Mouse (Mus musculus) urinary bladder, postnatal 25 days (tissue): ENCODE results near the gene Tmem222.

Experiments used
- DNase-seq: peaks from one replicate; pipeline ENCODE4 v3.0.0; 2022; ENCODE audit warnings: low spot score

The Tmem222 gene

DNA sequence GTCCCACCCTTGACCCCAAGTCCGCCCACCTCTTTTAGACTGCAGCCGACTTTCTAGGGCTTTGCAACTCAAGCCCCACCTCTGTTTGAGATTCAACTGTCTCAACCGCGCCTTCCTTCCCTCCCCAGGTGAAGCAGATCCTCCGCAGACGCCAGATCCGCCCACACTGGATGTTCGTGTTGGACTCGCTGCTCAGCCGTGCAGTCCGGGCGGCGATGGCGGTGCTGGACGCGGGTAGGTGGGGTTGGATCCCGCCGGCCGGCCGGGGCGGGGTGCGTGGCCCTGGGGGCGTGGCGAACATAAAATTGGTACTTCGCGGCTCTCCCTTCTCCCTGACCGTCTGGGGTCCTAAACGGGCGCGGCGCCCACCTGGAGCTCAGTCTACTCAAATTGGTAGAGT is 26.4 kb downstream of the Tmem222 start:
- peak; percentile 58 for DNase-seq

DNA sequence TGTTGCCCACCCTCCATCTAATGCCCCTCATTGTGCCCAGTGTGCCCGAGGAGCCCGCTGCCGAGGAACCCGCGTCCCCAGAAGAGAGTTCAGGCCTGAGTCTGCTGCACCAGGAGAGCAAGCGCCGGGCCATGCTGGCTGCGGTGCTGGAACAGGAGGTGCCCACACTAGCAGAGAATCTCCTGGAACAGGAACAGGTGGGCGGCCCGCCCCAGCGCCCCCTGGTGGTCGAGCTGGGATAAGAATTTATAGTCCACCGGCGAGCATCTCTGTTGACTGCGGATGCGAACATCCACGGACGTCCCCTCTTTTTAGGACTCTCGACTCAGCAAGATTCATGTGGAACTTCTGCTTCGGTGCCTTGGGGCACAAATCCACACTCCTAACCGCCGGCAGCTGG is 27.0 kb downstream of the Tmem222 start:
- peak; percentile 93 for DNase-seq

DNA sequence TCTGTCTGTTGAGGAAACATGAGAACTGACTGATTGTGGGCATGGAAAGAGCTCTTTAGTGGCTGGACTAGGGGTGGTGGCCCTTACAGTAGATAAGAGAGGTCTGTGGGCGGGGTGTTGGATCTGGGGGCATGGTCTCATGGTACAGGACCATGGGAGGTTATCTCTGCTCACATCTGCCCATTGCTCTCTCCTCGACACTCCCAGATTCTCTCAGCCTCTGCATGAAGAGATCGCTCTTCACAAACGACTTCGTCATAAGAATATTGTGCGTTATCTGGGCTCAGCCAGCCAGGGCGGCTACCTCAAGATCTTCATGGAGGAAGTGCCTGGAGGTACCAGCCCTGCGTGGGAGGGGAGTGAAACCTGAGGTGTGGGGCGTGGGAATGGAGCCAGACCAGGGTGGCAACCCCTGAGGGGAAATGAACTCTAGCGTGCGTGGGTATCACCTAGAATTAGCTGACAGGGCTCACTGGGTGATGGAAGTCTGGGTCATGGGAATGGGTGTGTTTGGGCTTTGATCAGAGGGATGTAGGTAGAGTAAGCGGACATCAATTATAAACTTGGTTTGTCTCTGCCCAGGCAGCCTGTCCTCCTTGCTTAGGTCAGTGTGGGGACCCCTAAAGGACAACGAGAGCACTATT is 29.7 kb downstream of the Tmem222 start:
- DNase-seq: no peak

DNA sequence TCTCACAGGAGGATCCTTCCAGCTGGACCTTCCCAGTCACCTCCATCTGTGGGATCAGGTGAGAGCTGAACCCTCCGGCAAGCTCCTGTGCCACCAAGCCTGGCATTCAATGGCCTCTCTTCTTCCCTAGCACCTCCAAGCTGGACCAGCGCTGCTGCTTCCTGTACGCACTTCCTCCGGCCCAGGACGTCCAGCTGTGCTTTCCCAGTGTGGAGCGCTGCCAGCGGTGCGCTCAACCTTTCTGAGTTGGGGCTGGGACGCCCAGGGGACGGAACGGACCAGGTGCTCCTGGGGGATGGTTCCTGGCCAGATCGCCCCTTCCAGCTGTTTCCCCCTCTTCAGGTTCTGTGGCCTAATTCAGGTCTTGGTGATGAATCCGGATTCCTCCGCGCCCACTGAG is 30.5 kb downstream of the Tmem222 start:
- DNase-seq: no peak

DNA sequence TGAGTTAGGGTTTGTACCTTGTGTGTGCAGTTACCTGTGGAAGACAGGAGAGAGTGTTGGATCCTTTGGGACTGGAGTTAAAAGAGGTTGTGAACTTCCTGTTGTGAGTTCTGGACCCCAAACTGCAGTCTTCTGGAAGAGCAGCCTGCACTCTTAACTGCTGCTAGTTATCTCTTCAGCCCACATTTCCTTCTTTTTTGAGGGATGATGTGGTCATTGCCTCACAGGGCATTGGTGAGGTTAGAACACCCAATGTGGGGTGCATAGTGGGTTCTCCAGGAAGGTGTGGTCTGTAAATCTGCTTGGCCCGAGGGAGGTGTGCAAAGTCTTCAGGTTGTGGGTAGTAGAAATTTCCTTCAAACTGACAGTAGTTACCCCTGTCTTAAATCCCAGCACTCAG is 33.3 kb downstream of the Tmem222 start:
- DNase-seq: no peak

DNA sequence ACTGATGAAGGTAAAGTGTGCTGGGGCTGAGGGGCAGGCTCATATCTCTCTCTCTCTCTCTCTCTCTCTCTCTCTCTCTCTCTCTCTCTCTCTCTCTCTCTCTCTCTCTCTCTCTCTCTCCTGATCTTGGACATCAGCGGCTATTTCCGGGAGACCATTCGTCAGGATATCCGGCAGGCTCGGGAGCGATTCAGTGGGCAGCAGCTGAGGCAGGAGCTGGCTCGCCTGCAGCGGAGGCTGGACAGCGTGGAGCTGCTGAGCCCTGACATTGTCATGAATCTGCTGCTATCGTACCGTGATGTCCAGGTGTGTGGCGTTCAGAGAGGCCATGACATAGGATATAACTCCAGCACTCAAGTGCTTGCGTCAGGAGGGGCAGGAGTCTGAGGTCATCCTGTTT is 34.1 kb downstream of the Tmem222 start:
- no peak for DNase-seq

DNA sequence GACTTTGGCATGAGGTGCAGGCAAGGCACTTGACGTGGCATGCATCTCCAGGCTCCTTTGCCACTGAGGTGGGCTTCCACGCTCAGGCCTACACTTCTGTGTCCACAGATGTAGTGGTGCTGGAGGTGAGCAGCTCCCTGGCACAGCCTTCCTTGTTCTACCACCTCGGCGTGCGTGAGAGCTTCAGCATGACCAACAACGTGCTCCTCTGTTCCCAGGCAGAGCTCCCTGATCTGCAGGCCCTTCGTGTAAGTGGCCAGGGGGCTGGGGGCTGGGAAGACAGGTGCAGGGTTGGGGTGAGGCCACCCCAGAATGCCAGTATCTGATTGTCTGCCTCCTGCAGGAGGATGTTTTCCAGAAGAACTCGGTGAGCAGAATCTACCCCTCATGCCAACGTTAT is 34.9 kb downstream of the Tmem222 start:
- DNase-seq: no peak

DNA sequence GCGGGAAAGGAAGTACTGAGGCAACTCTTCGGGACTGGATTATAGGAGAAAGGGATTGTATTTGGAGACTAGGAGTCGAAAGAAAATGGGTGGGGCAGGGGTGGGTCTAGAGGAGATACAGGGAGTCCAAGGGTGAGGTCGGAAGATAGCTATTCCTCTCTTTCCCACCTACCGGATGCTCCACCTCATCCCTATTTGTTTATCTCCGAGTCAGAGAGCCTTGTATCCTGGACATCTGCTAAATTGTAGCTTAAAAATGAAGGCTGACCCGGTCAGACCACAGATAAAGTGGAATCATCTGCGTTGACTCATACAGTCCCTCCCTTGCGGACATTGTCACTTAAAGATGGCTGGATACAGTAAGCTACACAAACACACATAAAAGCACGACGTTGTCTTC is 35.7 kb downstream of the Tmem222 start:
- DNase-seq: no peak

DNA sequence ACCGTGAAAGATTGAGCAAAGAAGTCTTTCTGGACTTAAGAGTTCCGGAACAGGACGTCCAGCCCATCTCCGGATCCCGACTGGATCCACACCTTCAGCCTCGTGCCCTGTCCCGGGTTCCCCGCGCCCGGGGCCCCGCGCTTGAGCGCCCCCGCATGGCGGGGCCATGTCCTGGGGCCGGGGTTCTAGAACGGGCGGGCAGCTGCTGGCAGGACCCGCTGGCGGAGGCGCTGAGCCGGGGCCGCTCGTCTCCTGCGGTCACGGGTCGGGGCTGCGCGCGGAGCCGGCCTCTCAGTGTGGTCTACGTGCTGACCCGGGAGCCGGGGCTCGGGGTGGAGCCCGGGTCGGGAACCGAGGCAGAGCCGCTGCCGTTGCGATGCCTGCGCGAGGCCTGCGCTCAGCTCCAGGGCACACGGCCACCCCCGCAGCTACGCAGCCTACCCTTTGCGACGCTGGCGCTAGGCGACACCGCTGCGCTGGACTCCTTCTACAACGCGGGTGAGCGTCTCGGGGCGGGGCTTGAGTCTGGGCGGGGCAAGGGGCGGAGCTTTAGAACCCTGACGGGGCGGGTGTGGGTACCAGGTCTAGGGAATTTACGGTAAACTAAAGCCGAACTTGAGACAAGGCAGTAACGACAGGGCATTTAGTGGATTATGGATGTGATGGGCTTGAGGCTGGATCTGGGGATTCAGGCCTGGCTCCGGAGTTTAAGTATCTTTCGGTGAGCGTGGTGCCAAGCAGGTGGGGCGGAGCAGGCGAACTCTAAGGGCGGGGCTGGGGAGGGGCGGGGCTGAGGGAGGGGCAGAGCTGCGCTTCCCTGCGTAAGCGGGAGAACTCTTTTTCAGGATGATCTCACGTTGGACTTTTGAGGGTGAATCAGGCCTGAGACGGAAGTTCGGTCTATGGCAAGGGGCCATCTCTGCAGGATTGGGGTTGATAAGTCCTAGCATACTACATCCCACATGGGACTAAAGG is 36.4 kb downstream of the Tmem222 start:
- peak; percentile 88 for DNase-seq

DNA sequence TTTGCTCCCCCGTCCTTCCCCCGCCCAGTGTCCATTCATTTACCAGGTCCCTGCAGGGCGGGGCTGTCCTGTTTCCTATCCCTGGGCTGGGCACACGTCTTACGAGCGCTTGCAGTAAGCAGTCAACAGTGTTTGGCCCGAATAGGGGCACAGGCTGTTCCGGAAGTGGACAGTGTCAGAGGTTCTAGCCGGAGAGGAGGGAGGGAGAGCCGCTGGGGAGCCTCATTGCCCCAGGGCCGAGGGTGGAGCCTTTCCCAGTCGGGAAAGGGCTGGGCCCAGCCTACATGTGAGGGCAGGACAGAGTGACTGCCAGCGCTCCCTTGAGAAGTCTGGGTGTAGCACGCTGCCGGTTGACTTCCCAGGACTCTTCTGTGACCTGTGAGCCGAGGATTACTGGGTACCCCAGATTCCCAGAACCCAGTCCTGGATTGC is 37.1 kb downstream of the Tmem222 start, which contains the start of gene Map3k6:
Map3k6 (plus strand) TSS at position 329 of the 432 bp plus-strand sequence.
- DNase-seq: peak; percentile 74

DNA sequence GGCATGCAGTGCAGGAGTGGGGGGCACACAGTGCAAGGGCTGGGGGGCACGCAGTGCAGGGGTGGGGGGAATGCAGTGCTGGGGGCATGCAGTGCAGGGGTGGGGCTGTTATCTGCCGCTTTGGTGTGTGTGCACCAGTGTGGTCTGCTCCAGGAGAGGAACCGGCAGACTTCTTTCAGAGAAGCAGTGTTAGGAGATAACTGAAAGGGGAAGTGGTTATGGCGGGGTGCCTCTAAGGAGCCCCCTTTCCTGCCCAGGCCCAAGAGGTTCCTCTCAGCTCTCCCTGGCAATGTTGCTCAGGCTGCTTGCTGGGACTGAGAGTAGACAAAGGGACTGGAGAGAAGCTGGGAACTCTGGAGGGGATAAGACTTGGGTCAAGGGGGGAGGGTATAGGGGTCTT is 39.7 kb downstream of the Tmem222 start:
- no peak for DNase-seq

DNA sequence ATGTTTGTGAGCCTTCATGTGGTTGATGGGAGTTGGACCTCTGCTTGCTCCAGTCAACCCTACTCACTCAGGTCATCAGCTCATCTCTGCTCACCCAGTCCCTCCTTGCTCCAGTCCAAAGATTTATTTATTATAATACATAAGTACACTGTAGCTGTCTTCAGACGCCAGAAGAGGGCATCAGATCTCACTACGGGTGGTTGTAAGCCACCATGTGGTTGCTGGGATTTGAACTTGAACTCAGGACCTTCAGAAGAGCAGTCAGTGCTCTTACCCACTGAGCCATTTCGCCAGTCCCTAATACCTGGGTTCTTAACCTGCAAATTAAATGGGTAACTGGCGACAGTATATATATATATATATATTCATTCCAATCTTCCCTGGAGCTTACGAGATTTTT is 42.2 kb downstream of the Tmem222 start:
- no peak for DNase-seq

DNA sequence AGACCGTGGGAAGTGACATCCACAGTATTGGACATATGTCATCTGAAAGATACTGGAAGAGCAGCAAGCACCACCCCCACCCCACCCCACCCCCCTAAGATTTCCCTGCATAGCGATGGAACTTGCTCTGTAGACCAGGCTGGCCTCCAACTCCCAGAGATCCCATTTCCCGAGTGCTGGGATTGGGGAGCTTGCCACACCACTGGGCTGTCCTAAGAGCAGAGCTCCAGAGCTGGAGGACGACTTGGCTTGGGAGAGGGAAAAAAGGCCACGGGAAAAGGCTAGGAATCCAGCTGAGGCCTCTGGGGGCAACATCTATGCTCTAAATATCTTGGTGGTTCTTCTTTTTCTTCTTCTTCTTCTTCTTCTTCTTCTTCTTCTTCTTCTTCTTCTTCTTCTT is 42.8 kb downstream of the Tmem222 start:
- DNase-seq: no peak

DNA sequence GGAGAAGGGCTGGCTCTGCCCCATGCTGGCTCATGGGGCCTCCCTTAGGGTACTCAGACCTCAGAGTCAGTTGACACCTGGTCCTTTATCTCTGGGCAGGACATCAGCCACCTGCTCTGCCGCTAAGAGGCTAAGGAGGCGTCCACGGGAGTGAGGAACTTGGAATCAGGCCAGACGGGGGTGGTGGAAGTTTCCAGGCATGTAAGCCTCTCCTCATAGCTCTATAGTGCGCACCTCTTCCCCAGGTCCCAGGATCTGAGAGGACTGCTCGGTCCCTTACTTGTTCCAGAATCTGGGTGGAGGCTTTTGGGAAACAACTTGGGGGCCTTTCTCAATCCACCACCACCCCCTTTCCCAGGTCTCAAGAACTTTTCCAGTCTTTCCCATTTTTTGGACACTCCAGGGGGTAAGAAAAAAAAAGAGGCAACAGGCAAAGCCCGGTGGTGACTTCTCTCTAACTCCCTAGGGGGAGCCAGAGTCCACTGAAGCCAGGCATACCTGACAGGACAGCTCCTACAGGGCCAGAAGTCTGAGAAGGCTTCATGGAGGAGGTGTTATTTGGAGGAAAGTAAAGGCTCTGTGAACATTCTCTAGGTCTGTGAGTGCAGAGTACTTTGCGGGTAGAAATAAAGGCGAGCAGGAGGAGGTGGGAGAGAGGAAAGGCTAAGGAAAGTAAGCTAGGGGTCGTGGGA is 44.2 kb downstream of the Tmem222 start:
- no peak for DNase-seq

DNA sequence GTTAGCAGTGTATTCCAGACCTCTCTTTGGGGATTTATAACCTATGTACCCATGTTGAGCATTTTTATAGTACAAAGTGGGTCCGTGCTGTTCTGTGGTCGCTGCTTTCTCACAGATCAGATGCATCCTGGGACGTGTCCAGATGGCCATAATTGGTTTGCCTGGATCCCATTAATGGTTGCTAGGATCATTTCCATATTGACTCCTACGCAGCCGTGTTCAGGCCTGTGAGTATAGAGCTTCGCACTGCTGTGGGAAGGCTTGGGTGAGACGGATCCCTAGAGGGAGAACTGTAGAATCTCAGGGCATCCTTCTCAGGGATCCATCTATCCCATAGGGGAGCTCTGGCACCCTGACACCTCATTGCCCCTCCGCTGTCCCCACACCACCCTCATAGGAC is 48.0 kb downstream of the Tmem222 start:
- no peak for DNase-seq

DNA sequence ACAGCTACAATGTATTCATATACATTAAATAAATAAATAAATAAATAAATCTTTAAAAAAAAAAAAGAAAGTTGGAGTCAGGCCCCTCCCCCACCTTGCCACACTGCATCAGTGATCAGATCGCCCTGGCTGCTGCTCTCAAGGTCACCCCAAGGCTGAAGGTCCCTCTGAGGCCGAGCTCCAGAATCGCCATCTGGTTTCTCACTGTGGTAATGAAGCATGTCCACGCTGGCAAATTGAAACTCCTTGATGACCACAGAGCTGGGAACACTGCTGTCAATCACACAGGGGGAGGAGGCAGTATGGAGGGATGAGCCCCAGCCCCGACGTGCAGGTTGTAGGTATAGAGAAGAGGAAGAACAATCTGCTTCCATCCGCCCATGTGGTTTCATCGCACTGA is 50.0 kb downstream of the Tmem222 start:
- no peak for DNase-seq

DNA sequence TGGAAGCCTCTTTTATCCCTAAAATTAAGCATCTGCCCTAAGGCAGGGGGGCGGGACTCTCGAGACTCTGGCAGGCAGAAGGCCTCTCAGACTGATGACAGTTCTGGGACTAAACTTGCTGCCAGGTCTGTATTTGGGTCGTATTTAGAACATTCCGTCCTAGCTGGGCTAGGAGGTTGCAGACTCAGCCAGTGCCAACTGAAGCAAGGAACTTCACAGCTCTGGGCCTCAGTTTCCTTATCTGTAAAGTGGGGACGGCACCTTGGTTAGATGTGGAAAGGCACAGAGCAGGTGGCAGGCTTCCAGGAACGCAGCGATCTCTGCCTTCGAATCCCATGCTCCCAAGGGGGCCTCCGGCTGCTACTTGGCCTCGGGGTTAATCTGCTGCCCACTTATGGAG is 51.5 kb downstream of the Tmem222 start:
- no peak for DNase-seq

DNA sequence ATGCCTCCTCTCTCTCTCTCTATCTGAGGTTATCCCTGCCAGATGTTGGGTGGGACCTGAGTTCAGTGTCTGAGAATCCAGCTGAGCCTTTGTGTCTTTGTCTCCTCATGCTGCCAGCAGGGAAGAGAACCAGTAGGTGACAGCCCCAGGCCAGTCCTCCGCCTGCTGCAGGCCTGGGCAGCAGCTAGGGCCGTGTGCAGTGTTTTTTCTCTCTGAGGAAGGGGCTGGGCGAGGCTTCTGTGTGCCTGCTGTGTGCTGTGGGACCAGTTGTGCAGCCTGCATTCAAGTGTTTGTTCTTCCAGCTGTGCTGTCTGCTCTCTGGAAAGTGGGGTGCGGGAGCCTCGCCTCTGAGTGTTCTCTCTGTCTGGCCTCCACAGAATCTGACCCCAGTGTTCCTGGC is 53.7 kb downstream of the Tmem222 start:
- no peak for DNase-seq

DNA sequence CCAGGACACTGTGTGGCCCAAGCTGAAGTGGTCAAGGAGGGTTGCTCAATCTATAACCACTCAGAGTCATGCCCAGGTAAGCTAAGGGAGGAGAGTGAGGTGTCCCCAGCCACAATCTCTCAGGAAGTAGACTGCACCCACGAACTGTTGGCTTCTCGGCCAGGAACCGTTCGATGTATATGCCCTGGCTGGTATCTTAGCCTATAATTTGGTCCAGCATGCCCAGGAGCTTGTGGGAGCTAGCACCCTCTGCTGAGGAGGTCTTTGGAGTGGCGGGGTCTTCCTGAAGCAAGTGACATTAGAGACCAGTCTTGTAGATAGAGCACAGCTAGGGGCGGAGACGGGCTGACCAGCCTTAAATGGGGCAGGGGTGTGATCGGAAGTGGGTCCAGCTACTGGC is 55.9 kb downstream of the Tmem222 start:
- no peak for DNase-seq

DNA sequence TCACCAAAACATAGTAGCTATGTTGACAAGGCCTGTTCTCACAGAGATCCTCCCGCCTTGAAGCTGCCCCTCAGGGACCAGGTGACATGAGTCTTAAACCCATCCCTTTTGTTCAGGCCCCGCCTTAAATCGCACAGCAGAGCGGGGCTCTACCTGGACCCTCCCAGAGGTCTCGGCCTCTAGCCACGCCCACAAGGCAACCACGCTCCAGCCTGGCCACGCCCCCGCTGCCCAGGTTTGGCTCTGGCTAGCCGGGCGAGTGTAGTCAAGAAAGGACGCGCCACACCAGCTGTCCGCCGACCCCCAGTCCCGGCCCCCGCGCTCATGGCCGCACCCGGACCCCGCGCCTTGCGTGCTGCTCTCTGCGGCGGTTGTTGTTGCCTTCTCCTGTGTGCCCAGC is 56.9 kb downstream of the Tmem222 start:
- no peak for DNase-seq

DNA sequence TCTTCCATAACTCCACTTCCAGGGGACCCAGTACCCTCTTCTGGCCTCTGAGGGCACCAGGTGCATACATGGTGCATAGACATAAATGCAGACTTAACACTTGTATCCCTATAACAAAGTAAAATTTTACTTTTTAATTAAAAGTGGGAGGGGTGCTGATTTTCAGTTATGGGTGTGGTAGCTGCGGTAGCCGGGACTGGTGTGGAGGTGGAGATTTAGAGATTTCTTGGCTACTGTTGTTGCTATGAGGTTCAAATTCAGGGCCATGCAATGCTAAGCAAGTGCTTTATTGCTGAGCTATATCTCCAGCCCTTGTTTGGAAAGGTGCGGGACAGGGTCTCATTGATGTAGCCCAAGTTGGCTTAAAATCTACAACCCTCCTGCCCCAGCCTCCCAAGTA is 58.8 kb downstream of the Tmem222 start:
- DNase-seq: no peak

DNA sequence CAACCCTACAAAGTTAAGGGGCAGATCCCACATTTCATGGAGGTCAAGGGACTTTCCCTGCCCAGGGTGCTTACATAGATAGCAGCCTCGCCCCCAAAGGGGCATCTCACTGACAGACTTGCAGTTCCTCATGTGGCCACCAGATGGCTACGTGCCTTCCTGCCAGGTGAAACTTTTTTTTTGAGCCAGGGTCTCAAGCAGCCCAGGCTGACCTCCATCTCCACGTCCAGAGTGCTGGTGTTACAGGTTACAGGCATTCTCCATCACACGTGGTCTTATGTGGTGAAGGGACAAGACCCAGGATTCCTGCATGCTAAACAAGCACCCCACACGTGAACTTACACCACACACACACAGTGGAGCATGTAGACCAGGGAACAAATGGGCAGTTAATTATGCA is 60.0 kb downstream of the Tmem222 start:
- peak; percentile 52 for DNase-seq
